Mouse (Mus musculus): ENCODE measurements around the gene Bnc2. TPM values are rescaled to one million over a fixed set of nuclear protein-coding genes. Genes with fewer than 3 reads are reported as not detected.

Gene Bnc2
- polyA plus RNA-seq, 1 experiment from 2014 or later: 16.2 TPM

GRCm38 (mm10) chr4:84670996-84671395 is 4.1 kb downstream of the Bnc2 start:
- H3K4me2 ChIP-seq (ENCODE audit: low read depth, low read length): no peak overlapping the region
- ATAC-seq (ENCODE audit: low read depth): no peak
- no peaks in the 10 kb centered on the region for H3K36me3 ChIP-seq (ENCODE audit: control insufficient read depth, insufficient read depth, low read length)
- no peak overlapping the region for H3K27ac ChIP-seq (ENCODE audit: low read depth, low read length)
- peaks cover 10% of the 10 kb centered on the region for H3K27me3 ChIP-seq (ENCODE audit: control insufficient read depth, insufficient read depth, low read length)
- H3K4me1 ChIP-seq (ENCODE audit: control insufficient read depth, insufficient read depth, low read length): peaks cover 10% of the 10 kb centered on the region
- H3K9me3 ChIP-seq (ENCODE audit: control insufficient read depth, low read length): no peaks in the 10 kb centered on the region
- H3K4me3 ChIP-seq (ENCODE audit: low read depth, low read length): no peak overlapping the region
- no peak overlapping the region for H3K9ac ChIP-seq (replicated peaks; ENCODE audit: low read depth, low read length)
- WGBS: 40% methylated on average over 1 of the region's 1 CpGs

GRCm38 (mm10) chr4:84669650-84670049 is 5.4 kb downstream of the Bnc2 start:
- H3K9ac ChIP-seq (replicated peaks; ENCODE audit: low read depth, low read length): no peak overlapping the region
- no peak overlapping the region for H3K4me3 ChIP-seq (ENCODE audit: low read depth, low read length)
- H3K9me3 ChIP-seq (ENCODE audit: control insufficient read depth, low read length): no peaks in the 10 kb centered on the region
- H3K4me2 ChIP-seq (ENCODE audit: low read depth, low read length): no peak overlapping the region
- H3K27ac ChIP-seq (ENCODE audit: low read depth, low read length): no peak overlapping the region
- H3K27me3 ChIP-seq (ENCODE audit: control insufficient read depth, insufficient read depth, low read length): peaks cover 10% of the 10 kb centered on the region
- ATAC-seq (ENCODE audit: low read depth): no peak
- H3K4me1 ChIP-seq (ENCODE audit: control insufficient read depth, insufficient read depth, low read length): peaks cover 7% of the 10 kb centered on the region
- WGBS: 48% methylated on average over 5 of the region's 5 CpGs
- no peaks in the 10 kb centered on the region for H3K36me3 ChIP-seq (ENCODE audit: control insufficient read depth, insufficient read depth, low read length)

GRCm38 (mm10) chr4:84668949-84669605 is 6.0 kb downstream of the Bnc2 start:
- WGBS: 32% methylated on average over 12 of the region's 12 CpGs
- peaks cover 4% of the 10 kb centered on the region for H3K27me3 ChIP-seq (ENCODE audit: control insufficient read depth, insufficient read depth, low read length)
- no peak overlapping the region for H3K4me2 ChIP-seq (ENCODE audit: low read depth, low read length)
- H3K27ac ChIP-seq (ENCODE audit: low read depth, low read length): no peak overlapping the region
- H3K36me3 ChIP-seq (ENCODE audit: control insufficient read depth, insufficient read depth, low read length): no peaks in the 10 kb centered on the region
- ATAC-seq (ENCODE audit: low read depth): no peak; the same call in 1 of the 2 replicates
- H3K9me3 ChIP-seq (ENCODE audit: control insufficient read depth, low read length): no peaks in the 10 kb centered on the region
- no peak overlapping the region for H3K4me3 ChIP-seq (ENCODE audit: low read depth, low read length)
- no peak overlapping the region for H3K9ac ChIP-seq (replicated peaks; ENCODE audit: low read depth, low read length)
- peaks cover 4% of the 10 kb centered on the region for H3K4me1 ChIP-seq (ENCODE audit: control insufficient read depth, insufficient read depth, low read length)

GRCm38 (mm10) chr4:84668226-84668625 is 6.8 kb downstream of the Bnc2 start:
- ATAC-seq (ENCODE audit: low read depth): no peak
- no peaks in the 10 kb centered on the region for H3K4me1 ChIP-seq (ENCODE audit: control insufficient read depth, insufficient read depth, low read length)
- WGBS: 81% methylated on average over 5 of the region's 5 CpGs
- H3K9me3 ChIP-seq (ENCODE audit: control insufficient read depth, low read length): no peaks in the 10 kb centered on the region
- no peak overlapping the region for H3K4me3 ChIP-seq (ENCODE audit: low read depth, low read length)
- no peak overlapping the region for H3K27ac ChIP-seq (ENCODE audit: low read depth, low read length)
- H3K9ac ChIP-seq (replicated peaks; ENCODE audit: low read depth, low read length): no peak overlapping the region
- no peaks in the 10 kb centered on the region; the same call in none of the 2 replicates for H3K27me3 ChIP-seq (ENCODE audit: control insufficient read depth, insufficient read depth, low read length)
- no peaks in the 10 kb centered on the region for H3K36me3 ChIP-seq (ENCODE audit: control insufficient read depth, insufficient read depth, low read length)
- no peak overlapping the region for H3K4me2 ChIP-seq (ENCODE audit: low read depth, low read length)

GRCm38 (mm10) chr4:84662228-84663065 is 12.6 kb downstream of the Bnc2 start:
- no peaks in the 10 kb centered on the region for H3K36me3 ChIP-seq (ENCODE audit: control insufficient read depth, insufficient read depth, low read length)
- no peak overlapping the region for H3K9ac ChIP-seq (replicated peaks; ENCODE audit: low read depth, low read length)
- no peaks in the 10 kb centered on the region for H3K27me3 ChIP-seq (ENCODE audit: control insufficient read depth, insufficient read depth, low read length)
- no peak overlapping the region for H3K4me3 ChIP-seq (ENCODE audit: low read depth, low read length)
- no peaks in the 10 kb centered on the region for H3K4me1 ChIP-seq (ENCODE audit: control insufficient read depth, insufficient read depth, low read length)
- WGBS: 88% methylated on average over 5 of the region's 5 CpGs
- ATAC-seq (ENCODE audit: low read depth): no peak
- H3K27ac ChIP-seq (ENCODE audit: low read depth, low read length): no peak overlapping the region
- H3K4me2 ChIP-seq (ENCODE audit: low read depth, low read length): no peak overlapping the region
- H3K9me3 ChIP-seq (ENCODE audit: control insufficient read depth, low read length): no peaks in the 10 kb centered on the region

GRCm38 (mm10) chr4:84661341-84661740 is 13.7 kb downstream of the Bnc2 start:
- Histone ChIP-seq H3K36me3 (ENCODE audit: control insufficient read depth, insufficient read depth, low read length) (no peaks in the 10 kb centered on the region), H3K4me1 (ENCODE audit: control insufficient read depth, insufficient read depth, low read length) (no peaks in the 10 kb centered on the region)
- ATAC-seq (ENCODE audit: low read depth): no peak

GRCm38 (mm10) chr4:84651786-84652185 is 23.3 kb downstream of the Bnc2 start:
- whole genome bisulfite sequencing: 70% methylated on average over 8 of the region's 8 CpGs
- H3K27me3 ChIP-seq (ENCODE audit: control insufficient read depth, insufficient read depth, low read length): no peaks in the 10 kb centered on the region

More at GRCm38 (mm10) chr4:84661341-84661740, 13.7 kb downstream of the Bnc2 start:
- H3K27me3 ChIP-seq (ENCODE audit: control insufficient read depth, insufficient read depth, low read length): no peaks in the 10 kb centered on the region
- no peak overlapping the region for H3K27ac ChIP-seq (ENCODE audit: low read depth, low read length)
- H3K9me3 ChIP-seq (ENCODE audit: control insufficient read depth, low read length): no peaks in the 10 kb centered on the region
- no peak overlapping the region for H3K9ac ChIP-seq (replicated peaks; ENCODE audit: low read depth, low read length)
- no peak overlapping the region for H3K4me2 ChIP-seq (ENCODE audit: low read depth, low read length)
- H3K4me3 ChIP-seq (ENCODE audit: low read depth, low read length): no peak overlapping the region
- WGBS: 91% methylated on average over 3 of the region's 3 CpGs

GRCm38 (mm10) chr4:84646576-84646975 is 28.5 kb downstream of the Bnc2 start:
- ATAC-seq (ENCODE audit: low read depth): no peak

More at GRCm38 (mm10) chr4:84651786-84652185, 23.3 kb downstream of the Bnc2 start:
- no peak overlapping the region for H3K4me2 ChIP-seq (ENCODE audit: low read depth, low read length)
- H3K9ac ChIP-seq (replicated peaks; ENCODE audit: low read depth, low read length): no peak overlapping the region
- H3K4me1 ChIP-seq (ENCODE audit: control insufficient read depth, insufficient read depth, low read length): no peaks in the 10 kb centered on the region
- H3K9me3 ChIP-seq (ENCODE audit: control insufficient read depth, low read length): no peaks in the 10 kb centered on the region
- no peak overlapping the region for H3K4me3 ChIP-seq (ENCODE audit: low read depth, low read length)
- no peaks in the 10 kb centered on the region for H3K36me3 ChIP-seq (ENCODE audit: control insufficient read depth, insufficient read depth, low read length)
- no peak for ATAC-seq (ENCODE audit: low read depth)
- H3K27ac ChIP-seq (ENCODE audit: low read depth, low read length): no peak overlapping the region

GRCm38 (mm10) chr4:84639166-84639565 is 35.9 kb downstream of the Bnc2 start:
- WGBS: 62% methylated on average over 6 of the region's 6 CpGs
- H3K4me1 ChIP-seq (ENCODE audit: control insufficient read depth, insufficient read depth, low read length): no peaks in the 10 kb centered on the region
- no peaks in the 10 kb centered on the region for H3K27me3 ChIP-seq (ENCODE audit: control insufficient read depth, insufficient read depth, low read length)
- H3K36me3 ChIP-seq (ENCODE audit: control insufficient read depth, insufficient read depth, low read length): no peaks in the 10 kb centered on the region
- H3K9me3 ChIP-seq (ENCODE audit: control insufficient read depth, low read length): no peaks in the 10 kb centered on the region
- no peak overlapping the region for H3K9ac ChIP-seq (replicated peaks; ENCODE audit: low read depth, low read length)
- ATAC-seq (ENCODE audit: low read depth): no peak
- no peak overlapping the region for H3K4me3 ChIP-seq (ENCODE audit: low read depth, low read length)
- no peak overlapping the region for H3K4me2 ChIP-seq (ENCODE audit: low read depth, low read length)
- no peak overlapping the region for H3K27ac ChIP-seq (ENCODE audit: low read depth, low read length)

More at GRCm38 (mm10) chr4:84646576-84646975, 28.5 kb downstream of the Bnc2 start:
- Histone ChIP-seq H3K27ac (ENCODE audit: low read depth, low read length) (no peak overlapping the region), H3K4me3 (ENCODE audit: low read depth, low read length) (no peak overlapping the region), H3K4me1 (ENCODE audit: control insufficient read depth, insufficient read depth, low read length) (no peaks in the 10 kb centered on the region), H3K4me2 (ENCODE audit: low read depth, low read length) (no peak overlapping the region), H3K27me3 (ENCODE audit: control insufficient read depth, insufficient read depth, low read length) (no peaks in the 10 kb centered on the region), H3K36me3 (ENCODE audit: control insufficient read depth, insufficient read depth, low read length) (no peaks in the 10 kb centered on the region), H3K9me3 (ENCODE audit: control insufficient read depth, low read length) (no peaks in the 10 kb centered on the region), H3K9ac (replicated peaks; ENCODE audit: low read depth, low read length) (no peak overlapping the region)

Measured in neural tube, embryonic 14.5 days (tissue).